Mouse (Mus musculus) embryonic facial prominence, embryonic 13.5 days (tissue): ENCODE data around the gene Rps18. TPM values are rescaled to one million over a fixed set of nuclear protein-coding genes. Genes with fewer than 3 reads are reported as not detected.

Experiments used
- ATAC-seq: fragments of 200-750 bp; cut with Nextera tagmentation; 2 replicates; pipeline ENCODE4 v1.8.0; 2017; ENCODE audit warnings: low read depth; ENCODE audit not compliant: insufficient number of reproducible peaks, insufficient read depth, low FRiP score, low TSS enrichment
- H3K27ac ChIP-seq: fragments of 300-500 bp; sonication (generic); 2 replicates; pipeline ENCODE4 v1.5.1; 2015; ENCODE audit warnings: moderate library complexity, mild to moderate bottlenecking, inconsistent platforms
- H3K27me3 ChIP-seq: fragments of 300-500 bp; sonication (generic); 2 replicates; pipeline ENCODE4 v1.6.1; 2015; ENCODE audit warnings: mild to moderate bottlenecking, inconsistent platforms
- H3K36me3 ChIP-seq: fragments of 300-500 bp; sonication (generic); 2 replicates; pipeline ENCODE4 v1.6.1; 2015; ENCODE audit warnings: mild to moderate bottlenecking, inconsistent platforms
- H3K4me1 ChIP-seq: fragments of 300-500 bp; sonication (generic); 2 replicates; pipeline ENCODE4 v1.6.1; 2015; ENCODE audit warnings: inconsistent platforms
- H3K4me2 ChIP-seq: fragments of 300-500 bp; sonication (generic); 2 replicates; pipeline ENCODE4 v1.6.1; 2015; ENCODE audit warnings: moderate library complexity, mild to moderate bottlenecking, inconsistent platforms
- H3K4me3 ChIP-seq: fragments of 300-500 bp; sonication (generic); 2 replicates; pipeline ENCODE4 v1.5.1; 2015; ENCODE audit warnings: mild to moderate bottlenecking, inconsistent platforms
- H3K9ac ChIP-seq: fragments of 300-500 bp; sonication (generic); 2 replicates; pipeline ENCODE4 v1.6.1; 2015; ENCODE audit warnings: mild to moderate bottlenecking, inconsistent platforms
- H3K9me3 ChIP-seq: fragments of 300-500 bp; sonication (generic); 2 replicates; pipeline ENCODE4 v1.6.1; 2016; ENCODE audit warnings: inconsistent platforms
- WGBS: fragments of 180-500 bp; shearing (Covaris S2); methylation state at CpG from one replicate; pipeline ENCODE4 v1.1.7; 2015; ENCODE audit warnings: mixed read lengths; 5-methylcytosine and 5-hydroxymethylcytosine counted together
- polyA plus RNA-seq: library from polyadenylated mRNA; unstranded; fragments of >200 nt; fragmentation: Nextera tagmentation; extraction: Ambion mirVana; gene quantifications from 2 replicates; pipeline ENCODE4 v1.2.1, GENCODE M21; 2015

Gene Rps18
- polyA plus RNA-seq, 1 experiment from 2014 or later: 1,797 TPM

- ATAC-seq: no peak
- Histone ChIP-seq H3K4me1 (peaks cover 23% of the 10 kb centered on the region), H3K4me2 (peak overlapping the region; percentile 96), H3K9me3 (no peaks in the 10 kb centered on the region), H3K36me3 (peaks cover 60% of the 10 kb centered on the region), H3K27me3 (no peaks in the 10 kb centered on the region), H3K27ac (no peak overlapping the region), H3K4me3 (peak overlapping the region; percentile 89; the same call in 1 of the 2 replicates), H3K9ac (peak overlapping the region; percentile 87; the same call in 1 of the 2 replicates)
- 80% methylated on average over 11 of the region's 11 CpGs for WGBS
These were observed 17.0 kb downstream of the Rps18 start for GRCm38 (mm10) chr17:33938783-33939182.

- Histone ChIP-seq H3K27me3 (no peaks in the 10 kb centered on the region), H3K4me3 (0 out of 2 replicates have a peak overlapping the region, but pooled peaks have one; percentile 3), H3K4me2 (no peak overlapping the region), H3K36me3 (peaks cover 62% of the 10 kb centered on the region), H3K9ac (0 out of 2 replicates have a peak overlapping the region, but pooled peaks have one; percentile 6), H3K27ac (no peak overlapping the region), H3K9me3 (no peaks in the 10 kb centered on the region), H3K4me1 (peaks cover 23% of the 10 kb centered on the region)
- ATAC-seq: no peak
- 85% methylated on average over 15 of the region's 15 CpGs for WGBS
These were observed 18.8 kb downstream of the Rps18 start for GRCm38 (mm10) chr17:33936993-33937392.

- WGBS: 84% methylated on average over 21 of the region's 21 CpGs
- Histone ChIP-seq H3K4me3 (no peak overlapping the region), H3K9me3 (no peaks in the 10 kb centered on the region), H3K9ac (no peak overlapping the region), H3K36me3 (peaks cover 60% of the 10 kb centered on the region), H3K4me1 (peaks cover 20% of the 10 kb centered on the region), H3K27me3 (no peaks in the 10 kb centered on the region), H3K4me2 (no peak overlapping the region), H3K27ac (no peak overlapping the region)
- ATAC-seq: no peak
These were observed 20.3 kb downstream of the Rps18 start for GRCm38 (mm10) chr17:33935422-33936055.

GRCm38 (mm10) chr17:33932970-33933369 is 22.8 kb downstream of the Rps18 start:
- Histone ChIP-seq H3K9ac (peak overlapping the region; percentile 27; the same call in 1 of the 2 replicates), H3K9me3 (no peaks in the 10 kb centered on the region), H3K4me2 (no peak overlapping the region), H3K4me3 (no peak overlapping the region), H3K36me3 (peaks cover 53% of the 10 kb centered on the region), H3K27me3 (no peaks in the 10 kb centered on the region), H3K4me1 (peaks cover 15% of the 10 kb centered on the region), H3K27ac (no peak overlapping the region)
- no peak for ATAC-seq
- WGBS: 87% methylated on average over 15 of the region's 15 CpGs

- H3K4me1 ChIP-seq: peaks cover 18% of the 10 kb centered on the region
- H3K36me3 ChIP-seq: peaks cover 54% of the 10 kb centered on the region
- no peak overlapping the region for H3K4me2 ChIP-seq
- no peaks in the 10 kb centered on the region for H3K27me3 ChIP-seq
- H3K4me3 ChIP-seq: no peak overlapping the region
- H3K9ac ChIP-seq: peak overlapping the region; percentile 89
- WGBS: 71% methylated on average over 14 of the region's 14 CpGs
- no peak for ATAC-seq
- no peak overlapping the region for H3K27ac ChIP-seq
- H3K9me3 ChIP-seq: no peaks in the 10 kb centered on the region
These were observed 23.4 kb downstream of the Rps18 start for GRCm38 (mm10) chr17:33932448-33932847.

GRCm38 (mm10) chr17:33931947-33932346 is 23.9 kb downstream of the Rps18 start:
- H3K27ac ChIP-seq: no peak overlapping the region
- no peak for ATAC-seq
- H3K27me3 ChIP-seq: no peaks in the 10 kb centered on the region
- H3K4me2 ChIP-seq: peak overlapping the region; percentile 99
- H3K9ac ChIP-seq: peak overlapping the region; percentile 89
- no peak overlapping the region; the same call in 1 of the 2 replicates for H3K4me3 ChIP-seq
- H3K4me1 ChIP-seq: peaks cover 18% of the 10 kb centered on the region
- WGBS: 87% methylated on average over 11 of the region's 11 CpGs
- no peaks in the 10 kb centered on the region for H3K9me3 ChIP-seq
- H3K36me3 ChIP-seq: peaks cover 54% of the 10 kb centered on the region

GRCm38 (mm10) chr17:33931159-33931866 is 24.5 kb downstream of the Rps18 start:
- no peaks in the 10 kb centered on the region for H3K9me3 ChIP-seq
- 33% methylated on average over 18 of the region's 18 CpGs for WGBS
- peak overlapping the region; percentile 99 for H3K4me2 ChIP-seq
- ATAC-seq: no peak
- peak overlapping the region; percentile 95 for H3K27ac ChIP-seq
- peak overlapping the region; percentile 89 for H3K9ac ChIP-seq
- no peaks in the 10 kb centered on the region for H3K27me3 ChIP-seq
- peak overlapping the region; percentile 92 for H3K4me3 ChIP-seq
- peaks cover 52% of the 10 kb centered on the region for H3K36me3 ChIP-seq
- peaks cover 18% of the 10 kb centered on the region for H3K4me1 ChIP-seq

GRCm38 (mm10) chr17:33930280-33931158 is 25.3 kb downstream of the Rps18 start:
- Histone ChIP-seq H3K27ac (peak overlapping the region; percentile 95), H3K27me3 (no peaks in the 10 kb centered on the region), H3K36me3 (peaks cover 52% of the 10 kb centered on the region), H3K4me2 (peak overlapping the region; percentile 99), H3K4me3 (peak overlapping the region; percentile 92), H3K9me3 (no peaks in the 10 kb centered on the region), H3K4me1 (peaks cover 18% of the 10 kb centered on the region), H3K9ac (peak overlapping the region; percentile 89)
- ATAC-seq: no peak
- WGBS: 1% methylated on average over 45 of the region's 45 CpGs

- Histone ChIP-seq H3K27me3 (no peaks in the 10 kb centered on the region), H3K27ac (peak within 1 kb of the TSS; percentile 95), H3K9ac (peak within 1 kb of the TSS; percentile 89), H3K9me3 (no peaks in the 10 kb centered on the region), H3K4me1 (peaks cover 18% of the 10 kb centered on the region), H3K4me3 (peak within 1 kb of the TSS; percentile 92), H3K4me2 (peak within 1 kb of the TSS; percentile 99), H3K36me3 (peaks cover 51% of the 10 kb centered on the region)
- ATAC-seq: peak; percentile 74
- under 1% methylated on average over 78 of the region's 80 CpGs for WGBS
These were observed 26.2 kb downstream of the Rps18 start, which contains the start of gene Rgl2 for GRCm38 (mm10) chr17:33929371-33930279. TSS of gene Rgl2 (plus strand) at chr17:33929543.

- Histone ChIP-seq H3K36me3 (peaks cover 40% of the 10 kb centered on the region), H3K27ac (no peak overlapping the region), H3K27me3 (no peaks in the 10 kb centered on the region), H3K4me1 (peaks cover 18% of the 10 kb centered on the region), H3K4me2 (peak overlapping the region; percentile 99), H3K9me3 (no peaks in the 10 kb centered on the region), H3K9ac (peak overlapping the region; percentile 89), H3K4me3 (peak overlapping the region; percentile 92)
- 60% methylated on average over 21 of the region's 21 CpGs for WGBS
- ATAC-seq: no peak
These were observed 27.4 kb downstream of the Rps18 start for GRCm38 (mm10) chr17:33928251-33928947.
